Mouse (Mus musculus) retina, adult 2 months (tissue): ENCODE measurements around the gene Erbb4.
"Not testable (repeated sequence)": the region's sequence is repeated elsewhere in the genome, so short reads cannot be mapped to it uniquely, and the experiment has no call there.

Experiments
- DNase-seq: peaks from one replicate; pipeline ENCODE4 v3.0.0-alpha.2; 2012; ENCODE audit warnings: low read depth, low spot score

Erbb4 gene

DNA sequence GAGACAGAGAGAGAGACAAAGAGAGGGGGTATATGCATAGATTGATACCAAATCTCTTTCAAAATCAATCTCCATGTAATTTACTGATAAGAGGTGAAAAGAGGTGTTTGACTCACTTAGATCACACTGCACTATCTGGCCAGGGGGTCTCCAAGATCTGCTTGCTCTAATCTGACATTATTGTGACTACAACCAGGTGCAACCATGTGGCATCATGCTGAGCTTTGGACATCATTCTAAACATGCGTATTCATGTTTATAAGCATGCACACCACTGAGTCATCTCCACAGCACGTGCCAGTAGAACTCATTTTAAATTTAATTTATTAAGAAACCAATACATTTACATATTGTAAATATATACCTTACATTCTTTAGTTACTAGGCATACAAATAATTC is 247.5 kb downstream of the Erbb4 start:
- no peak for DNase-seq

DNA sequence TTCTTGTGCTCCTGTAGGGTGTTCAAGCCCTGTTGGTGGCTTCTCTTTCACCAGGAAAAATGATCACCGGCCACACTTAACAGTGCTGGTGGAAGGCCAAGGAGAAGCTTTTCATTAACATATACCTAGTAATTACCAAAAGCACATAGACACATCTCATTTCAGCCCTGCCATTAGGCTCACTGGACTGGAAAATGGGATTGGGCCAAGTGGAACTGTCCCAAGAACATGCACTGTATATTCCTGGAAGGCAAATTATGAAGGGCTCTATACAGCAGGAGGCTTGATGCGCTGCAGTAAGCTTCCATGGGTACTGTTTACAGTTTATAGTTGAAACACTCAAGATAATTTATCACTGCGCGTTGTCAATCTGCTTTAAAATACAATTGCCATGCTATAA is 248.4 kb downstream of the Erbb4 start:
- no peak for DNase-seq

DNA sequence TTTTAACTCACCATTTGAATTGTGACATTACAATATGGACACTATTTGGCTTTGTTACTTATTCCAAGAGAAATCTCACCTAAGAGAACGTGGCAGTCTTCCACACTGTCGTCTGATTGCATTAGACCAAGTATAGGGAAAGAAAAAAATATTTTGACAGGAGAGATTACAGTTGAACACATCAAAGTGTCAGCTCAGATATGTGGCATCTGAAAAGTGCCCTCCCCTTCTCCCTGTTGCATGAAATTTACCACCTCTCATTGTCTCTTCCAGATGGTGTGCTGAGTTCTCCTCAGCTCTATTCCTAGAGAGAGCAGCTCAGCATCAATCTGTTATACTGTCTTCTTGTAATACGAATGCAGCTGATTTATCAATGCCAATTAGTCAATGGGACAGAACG is 268.5 kb downstream of the Erbb4 start:
- no peak for DNase-seq

DNA sequence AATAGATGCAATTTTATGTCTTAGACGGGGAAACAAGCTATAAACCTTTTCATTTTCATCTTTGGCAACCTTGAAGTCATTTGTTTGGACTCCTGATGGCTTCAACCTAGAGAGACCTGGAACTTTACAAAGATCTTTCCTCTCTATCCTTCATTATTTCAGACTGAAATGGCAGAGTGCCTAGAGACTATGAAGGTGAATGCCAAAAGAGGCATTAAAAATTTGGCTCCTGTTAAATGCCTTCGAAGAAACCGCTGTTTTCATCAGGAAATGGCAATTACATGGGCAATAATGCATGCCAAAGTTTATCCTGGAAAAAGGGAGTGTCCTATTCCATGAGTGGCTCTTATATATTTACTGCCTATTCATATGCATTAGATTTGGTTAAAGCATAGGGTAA is 273.2 kb downstream of the Erbb4 start:
- DNase-seq = no peak

DNA sequence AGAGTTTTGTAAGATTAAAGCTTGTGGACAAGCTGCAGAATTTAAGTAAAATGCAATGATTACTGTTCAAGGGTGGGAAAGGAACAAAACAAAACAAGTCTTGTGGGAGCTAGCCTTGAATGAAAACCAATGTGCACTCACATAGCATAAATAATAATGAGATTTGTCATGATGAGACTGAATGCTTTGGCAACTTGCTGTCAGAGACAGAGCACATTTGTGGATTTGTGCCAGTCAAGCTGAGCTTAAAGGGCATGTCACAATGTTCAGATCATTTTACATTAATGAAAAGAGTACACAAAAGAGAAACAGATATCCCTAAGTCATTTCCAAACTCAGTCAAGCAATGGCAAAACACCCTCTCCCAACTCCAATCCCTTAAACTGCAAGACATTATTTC is 275.8 kb downstream of the Erbb4 start:
- no peak for DNase-seq

DNA sequence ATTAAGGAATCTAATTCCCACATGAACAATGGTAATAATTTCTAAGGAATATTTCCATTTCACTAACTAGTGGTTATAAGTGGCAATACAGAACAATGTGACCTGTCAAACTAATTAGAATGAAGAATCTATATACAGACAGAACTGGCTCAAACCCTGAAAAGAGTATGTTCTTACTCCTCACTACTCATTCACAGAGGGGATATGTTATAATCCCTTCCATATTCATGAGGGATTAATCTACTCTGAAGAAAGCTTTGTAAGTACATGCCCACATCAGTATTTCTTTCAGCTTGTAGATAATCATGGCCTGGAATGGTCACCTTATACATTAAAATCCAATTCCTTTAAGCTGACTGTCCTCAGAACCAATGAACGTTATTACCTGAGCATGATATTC is 276.3 kb downstream of the Erbb4 start:
- DNase-seq = no peak

DNA sequence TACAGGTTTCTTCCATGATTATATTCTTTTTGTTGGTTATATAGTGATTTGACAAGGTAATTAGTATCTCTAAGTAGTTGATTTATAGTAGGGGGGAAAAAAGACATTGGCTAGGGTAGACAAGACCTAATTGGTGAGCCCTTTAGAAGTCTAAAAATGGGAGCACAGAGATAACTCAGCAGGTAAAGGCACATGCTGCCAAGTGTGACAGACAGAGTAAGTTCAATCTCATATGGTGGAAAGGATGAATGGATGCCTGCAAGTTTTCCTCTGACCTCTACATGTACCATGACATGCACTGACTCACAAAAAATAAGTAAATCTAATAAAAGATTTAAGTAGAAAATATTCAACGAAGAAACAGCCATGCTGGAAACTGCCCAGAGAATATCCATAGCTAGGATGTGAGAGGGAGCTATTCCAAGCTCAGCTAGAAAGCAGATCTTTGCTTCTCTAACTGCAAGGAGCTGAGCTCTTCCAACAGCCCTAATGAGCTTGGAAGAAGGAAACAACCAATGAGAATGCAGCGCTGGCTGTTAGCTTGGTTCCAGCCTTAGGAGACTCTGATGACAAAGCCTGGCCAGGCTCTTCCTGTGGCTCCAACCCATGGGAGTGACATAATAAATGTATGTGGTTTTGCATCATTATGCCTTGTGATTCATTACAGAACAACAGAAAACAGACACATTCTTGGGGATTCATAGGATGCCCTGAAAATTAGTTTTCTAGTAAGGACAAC is 277.2 kb downstream of the Erbb4 start:
- DNase-seq = no peak

DNA sequence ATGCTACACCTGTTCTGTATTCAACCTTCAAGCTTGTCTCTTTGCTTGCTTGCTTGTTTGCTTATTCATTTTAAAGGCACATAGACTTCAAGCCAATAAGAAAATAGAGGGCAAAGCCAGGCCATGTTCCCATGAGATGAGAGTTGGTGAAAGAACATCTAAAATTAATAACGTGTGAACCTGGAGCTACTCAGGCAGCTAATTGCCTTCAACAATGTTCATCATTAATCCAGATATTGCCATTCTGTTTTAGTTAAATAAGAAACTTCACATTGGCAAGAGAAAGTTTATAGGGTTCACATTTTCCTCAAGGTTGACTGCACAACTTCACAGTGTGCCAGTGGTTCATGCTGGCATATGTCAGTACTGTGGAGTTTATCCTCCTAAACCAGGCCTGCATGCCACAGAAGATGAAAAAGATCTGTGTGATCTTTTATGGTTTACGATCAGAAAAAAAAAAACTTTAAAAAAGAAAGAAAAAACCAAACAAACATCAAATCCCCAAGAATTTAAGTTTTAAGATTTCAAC is 284.7 kb downstream of the Erbb4 start:
- no peak for DNase-seq

DNA sequence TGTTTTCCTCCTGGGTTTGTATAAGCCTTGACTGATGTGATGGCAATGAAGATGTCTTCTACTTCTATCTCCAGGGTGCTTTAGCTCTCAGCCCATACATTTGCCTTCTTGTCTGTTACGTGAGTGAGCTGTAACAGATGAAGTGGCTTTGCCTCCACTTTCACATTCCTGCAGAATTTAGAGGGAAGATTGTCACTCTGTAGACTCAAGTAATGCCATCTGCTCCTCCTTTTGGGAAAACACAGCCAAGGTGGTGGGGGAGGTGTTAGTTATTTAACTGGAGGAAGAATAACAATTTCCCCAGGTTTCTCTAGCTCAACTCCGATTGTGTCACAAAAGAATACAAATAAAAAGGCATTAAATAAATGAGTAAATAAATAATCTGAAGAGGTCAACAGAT is 301.1 kb downstream of the Erbb4 start:
- DNase-seq = no peak

DNA sequence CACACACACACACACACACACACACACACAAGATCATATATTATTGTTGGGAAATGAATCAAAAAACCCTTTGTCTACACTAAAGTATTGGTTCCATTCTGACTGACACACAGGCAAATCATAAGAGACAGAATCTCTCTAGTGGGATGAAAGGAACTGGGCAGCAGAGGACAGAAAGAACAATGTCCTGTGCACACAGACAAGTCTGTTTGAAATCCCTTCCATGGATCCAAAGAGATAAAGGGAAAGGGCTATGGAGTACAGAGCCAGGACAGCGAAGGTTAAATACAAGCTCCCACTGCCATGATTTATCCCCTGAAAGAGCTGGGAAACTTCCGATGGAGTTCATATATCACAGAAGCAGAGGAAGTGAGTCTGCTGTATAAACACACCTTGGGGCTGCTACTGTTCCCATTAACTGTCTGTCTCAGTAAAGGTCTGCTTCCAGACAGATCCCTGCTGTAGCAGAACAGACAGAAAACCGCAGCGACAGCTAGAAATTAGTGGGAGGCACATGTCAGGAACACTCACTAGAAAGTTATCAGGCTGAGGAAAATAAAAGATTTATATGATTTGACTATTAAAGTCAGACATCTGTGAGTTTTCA is 320.3 kb downstream of the Erbb4 start:
- DNase-seq = no peak

DNA sequence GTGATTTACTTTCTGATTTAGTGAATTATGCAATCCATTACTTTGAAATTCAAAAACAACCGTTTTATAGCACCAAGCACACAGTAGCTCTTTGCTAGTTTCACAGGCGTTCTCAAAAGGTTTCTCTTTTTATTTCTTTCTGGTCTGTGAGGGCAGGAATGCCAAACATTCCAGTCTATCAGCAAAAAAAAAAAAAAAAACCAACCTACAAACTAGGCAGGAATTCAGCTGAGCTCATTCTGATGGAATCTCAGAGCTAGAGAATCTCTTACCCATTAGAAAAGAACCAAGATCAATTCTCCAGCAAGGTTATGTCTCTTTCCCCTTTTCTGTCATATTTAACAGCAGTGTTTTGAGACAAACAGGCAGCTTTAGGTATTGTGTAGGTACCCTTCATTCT is 327.2 kb downstream of the Erbb4 start:
- no peak for DNase-seq

DNA sequence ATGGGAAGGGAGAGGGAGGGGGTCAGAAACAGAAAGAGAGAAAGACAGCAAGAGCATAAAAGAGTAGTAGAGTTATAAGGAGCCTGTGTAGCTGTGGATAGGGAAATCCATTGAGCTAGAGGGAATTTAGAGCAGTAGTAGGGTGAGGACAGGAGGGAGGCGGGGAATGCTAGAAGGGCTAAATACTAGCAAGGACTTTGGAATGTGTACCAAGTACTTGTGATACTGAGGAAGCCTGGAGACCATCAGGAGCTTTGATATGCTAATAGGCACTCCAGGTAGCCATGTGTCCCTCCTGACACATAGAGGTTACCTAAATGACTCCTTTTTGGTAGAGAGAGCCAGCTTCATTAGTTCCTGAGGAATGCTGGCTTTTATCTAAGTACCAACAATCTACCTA is 327.8 kb downstream of the Erbb4 start:
- DNase-seq = no peak

DNA sequence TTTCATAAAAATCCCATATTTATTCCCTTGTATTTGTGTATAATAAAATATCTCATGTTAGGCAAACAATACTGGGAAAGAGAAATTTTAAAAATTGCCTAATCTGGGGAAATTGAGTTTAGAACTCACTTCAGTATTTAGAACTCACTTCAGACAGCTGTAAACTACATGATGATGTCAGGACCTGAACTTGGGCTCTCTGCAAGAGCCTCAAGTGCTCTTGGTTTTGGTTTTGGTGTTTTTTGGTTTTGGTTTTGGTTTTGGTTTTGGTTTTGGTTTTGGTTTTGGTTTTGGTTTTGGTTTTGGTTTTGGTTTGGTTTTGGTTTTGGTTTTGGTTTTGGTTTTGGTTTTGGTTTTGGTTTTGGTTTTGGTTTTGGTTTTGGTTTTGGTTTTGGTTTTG is 341.8 kb downstream of the Erbb4 start:
- not testable (repeated sequence) for DNase-seq

DNA sequence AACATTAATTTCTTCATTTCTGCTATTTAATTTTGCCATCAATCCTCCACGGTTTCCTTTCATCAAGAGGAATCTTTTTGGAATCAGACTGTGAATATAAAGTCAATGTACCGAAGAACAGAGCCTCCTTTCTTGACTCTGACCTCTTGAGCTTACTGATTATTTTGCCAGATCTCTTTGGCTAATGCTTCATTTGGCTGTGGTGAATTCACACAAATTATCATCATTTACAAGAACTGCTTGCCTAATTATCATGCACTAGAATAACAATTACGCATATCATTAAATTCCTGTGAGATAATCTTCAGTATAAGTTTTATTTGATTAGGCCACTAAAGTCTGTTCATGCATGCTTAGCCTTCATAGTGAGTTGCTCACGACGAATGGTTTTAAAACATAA is 345.4 kb downstream of the Erbb4 start:
- DNase-seq = no peak

DNA sequence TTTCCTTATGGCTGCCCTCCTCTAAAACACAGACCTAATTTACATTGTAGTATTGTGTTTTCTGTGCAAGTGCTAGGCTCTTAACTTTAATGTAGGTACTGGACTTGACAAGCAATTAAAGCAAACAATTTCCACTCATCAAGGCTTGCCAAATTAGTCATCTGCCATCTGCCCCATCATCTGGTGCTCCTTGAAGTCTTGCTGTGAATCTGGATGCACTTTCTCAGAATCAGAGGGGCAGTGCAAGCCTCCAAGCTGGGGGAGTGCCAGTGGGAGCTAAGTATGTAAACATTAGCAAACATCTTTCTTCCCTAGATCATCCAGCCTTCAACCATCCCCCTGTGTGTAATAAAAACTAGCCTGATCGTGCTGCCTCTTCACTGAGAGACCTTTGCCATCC is 358.9 kb downstream of the Erbb4 start:
- peak; percentile 0 for DNase-seq

DNA sequence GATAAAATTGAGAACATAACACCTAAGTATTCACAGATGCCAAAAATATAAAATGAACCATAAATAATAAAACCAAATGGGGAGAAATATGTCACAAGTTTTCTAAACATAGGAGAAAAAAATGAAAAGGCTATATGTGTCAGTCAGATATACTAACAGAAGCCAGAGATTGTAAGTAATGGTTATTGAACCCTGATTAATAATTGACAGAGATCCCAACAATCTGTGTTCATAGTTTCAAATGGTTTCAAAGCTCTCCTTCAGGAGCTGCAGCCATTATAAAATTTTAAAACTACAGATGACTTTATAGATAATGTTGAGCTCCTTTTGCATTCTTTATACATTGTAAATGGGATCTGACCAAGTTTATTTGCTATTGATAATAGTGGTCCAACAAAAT is 426.4 kb downstream of the Erbb4 start:
- DNase-seq = no peak

DNA sequence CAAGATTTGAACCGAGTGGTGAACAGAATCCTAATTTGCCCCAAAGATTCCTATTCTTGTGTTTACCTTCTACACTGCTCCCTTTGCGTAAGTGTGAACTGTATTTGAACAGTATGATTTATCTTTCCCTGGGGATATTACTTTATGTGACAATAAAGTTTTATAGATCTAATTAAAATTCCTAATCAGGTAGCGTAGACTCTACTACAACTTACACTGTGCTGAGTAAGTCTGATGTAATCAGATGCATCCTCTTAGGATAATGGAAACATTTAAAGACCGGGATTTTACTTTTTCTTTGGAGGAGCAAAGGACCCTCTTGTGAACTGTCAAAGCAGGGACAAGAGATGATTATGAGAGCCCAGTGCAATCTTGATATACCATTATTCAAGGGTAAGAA is 433.2 kb downstream of the Erbb4 start:
- no peak for DNase-seq

DNA sequence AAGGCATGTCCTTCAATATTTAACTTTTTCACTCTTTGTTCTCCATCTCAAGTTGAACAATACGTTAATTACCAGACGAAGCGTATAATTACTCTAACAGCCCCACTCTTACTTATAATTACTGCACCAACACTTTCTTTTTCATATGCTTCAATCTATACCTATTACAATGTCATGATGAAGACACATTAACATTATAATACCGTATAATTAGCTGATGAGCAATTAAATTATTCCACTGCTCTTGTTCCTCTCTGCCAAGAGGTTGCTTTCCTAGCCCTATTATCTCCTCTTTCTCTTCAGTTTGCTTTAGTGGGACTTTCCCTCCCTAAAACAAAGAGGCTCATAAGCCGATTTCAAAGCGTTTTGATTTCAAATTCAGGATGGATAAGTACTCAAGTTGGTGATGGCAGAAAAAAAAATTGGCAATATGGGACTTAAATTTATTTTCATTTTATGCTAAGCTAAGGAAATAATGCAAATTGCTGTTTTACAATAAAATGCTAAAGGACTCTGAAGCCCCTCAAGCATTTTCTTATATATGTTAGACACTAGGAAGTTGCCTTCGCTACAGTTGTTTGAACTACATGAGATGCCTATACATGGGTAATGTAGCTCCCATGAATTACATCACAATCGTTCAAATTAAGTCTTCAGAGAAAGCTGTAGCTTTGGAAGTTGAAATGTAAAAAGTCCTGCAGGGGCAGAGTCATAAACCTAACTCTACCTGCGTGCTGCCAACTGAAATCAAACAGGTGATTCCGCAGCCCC is 440.8 kb downstream of the Erbb4 start:
- no peak for DNase-seq

DNA sequence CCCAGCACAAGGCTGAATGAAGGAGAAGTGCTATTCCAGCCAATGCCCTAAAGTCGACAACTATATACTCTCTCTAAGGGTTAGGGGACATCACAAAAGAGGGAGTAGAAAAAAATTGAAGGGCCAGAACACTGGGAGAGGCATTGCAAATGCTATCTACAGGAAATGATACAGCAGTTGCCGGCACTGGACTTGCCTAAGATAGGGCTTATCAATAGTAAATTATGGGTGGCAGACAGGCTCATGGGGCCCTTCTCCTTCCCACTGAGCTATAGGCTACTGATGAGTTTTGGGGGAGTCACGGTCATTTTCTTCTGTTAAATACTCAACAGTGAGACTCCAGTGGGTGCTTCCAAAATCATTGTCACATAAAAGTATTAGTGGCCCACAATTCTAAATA is 517.4 kb downstream of the Erbb4 start:
- no peak for DNase-seq

DNA sequence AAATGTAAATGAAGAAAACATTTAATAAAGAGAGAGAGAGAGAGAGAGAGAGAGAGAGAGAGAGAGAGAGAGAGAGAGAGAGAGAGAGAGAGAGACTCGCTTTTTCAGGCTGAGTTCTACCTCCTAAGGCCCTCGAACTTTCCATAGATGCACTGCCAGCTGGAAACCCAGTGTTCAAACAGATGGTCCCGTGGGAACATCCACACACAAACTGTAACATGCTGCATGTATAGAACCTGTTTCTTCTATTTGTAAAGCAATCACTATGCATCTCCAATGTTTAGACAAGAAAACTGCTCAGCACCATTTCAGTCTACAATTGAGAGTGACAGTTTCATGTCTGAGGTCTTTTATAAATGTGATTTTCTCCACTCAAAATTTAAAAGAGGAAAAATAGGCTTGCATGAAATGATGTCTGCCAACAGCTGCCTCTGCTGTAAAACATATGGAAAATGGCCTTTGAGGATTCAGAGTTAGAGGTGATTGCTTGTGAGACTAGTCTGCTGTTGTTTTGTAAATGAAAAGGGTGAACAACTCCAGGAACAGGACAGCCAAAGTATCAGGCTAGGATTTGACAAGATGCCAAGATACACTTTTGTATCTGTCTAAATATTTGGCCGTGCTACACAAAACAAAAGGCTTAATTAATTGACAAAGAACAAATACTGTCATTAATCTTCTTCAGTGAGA is 533.9 kb downstream of the Erbb4 start:
- no peak for DNase-seq

DNA sequence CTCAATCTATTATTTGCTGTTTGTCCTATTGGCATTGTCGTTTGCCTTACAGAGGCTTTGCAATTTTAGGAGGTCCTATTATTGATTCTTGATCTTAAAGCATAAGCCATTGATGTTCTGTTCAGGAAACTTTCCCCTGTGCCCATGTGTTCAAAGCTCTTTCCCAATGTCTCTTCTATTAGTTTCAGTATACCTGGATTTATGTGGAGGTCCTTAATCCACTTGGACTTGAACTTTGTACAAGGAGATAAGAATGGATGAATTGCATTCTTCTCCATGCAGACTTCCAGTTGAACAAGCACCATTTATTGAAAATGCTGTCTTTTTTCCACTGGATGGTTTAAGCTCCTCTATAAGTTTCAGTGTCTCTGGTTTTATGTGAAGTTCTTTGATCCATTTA is 536.9 kb downstream of the Erbb4 start:
- DNase-seq = no peak

DNA sequence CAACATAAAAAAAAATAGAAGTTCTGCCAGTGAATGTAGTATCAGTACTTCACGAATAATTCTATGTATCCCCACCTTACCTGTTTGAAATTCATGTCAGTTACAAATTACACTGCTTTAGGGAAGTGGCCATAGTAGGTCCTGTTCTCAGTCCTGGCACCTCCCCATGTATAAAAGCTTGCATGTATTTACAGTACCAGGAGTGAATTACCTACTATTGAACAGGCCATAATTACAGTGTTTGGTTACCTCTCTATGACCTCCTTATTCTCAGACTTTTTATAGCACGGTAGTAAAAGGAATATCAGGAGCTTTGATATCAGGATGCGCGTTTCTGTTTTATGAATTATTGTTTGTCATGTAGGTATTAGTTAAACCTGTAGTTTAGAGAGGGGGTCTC is 564.9 kb downstream of the Erbb4 start:
- DNase-seq = no peak
